Mouse (Mus musculus) embryonic fibroblast, embryonic 13.5 days (primary cell): Measurements from ENCODE around the gene H2-M10.3.

Experiments used
- CTCF ChIP-seq: IDR thresholded peaks from 2 replicates; pipeline ENCODE4 v1.5.1; 2011; ENCODE audit warnings: mild to moderate bottlenecking, control low read depth, low read length, moderate library complexity, borderline replicate concordance; ENCODE audit not compliant: insufficient read depth
- POLR2A ChIP-seq: IDR thresholded peaks from 2 replicates; pipeline ENCODE4 v1.6.1; 2011; ENCODE audit warnings: low read depth, mild to moderate bottlenecking, control low read depth, low read length, moderate library complexity

DNA sequence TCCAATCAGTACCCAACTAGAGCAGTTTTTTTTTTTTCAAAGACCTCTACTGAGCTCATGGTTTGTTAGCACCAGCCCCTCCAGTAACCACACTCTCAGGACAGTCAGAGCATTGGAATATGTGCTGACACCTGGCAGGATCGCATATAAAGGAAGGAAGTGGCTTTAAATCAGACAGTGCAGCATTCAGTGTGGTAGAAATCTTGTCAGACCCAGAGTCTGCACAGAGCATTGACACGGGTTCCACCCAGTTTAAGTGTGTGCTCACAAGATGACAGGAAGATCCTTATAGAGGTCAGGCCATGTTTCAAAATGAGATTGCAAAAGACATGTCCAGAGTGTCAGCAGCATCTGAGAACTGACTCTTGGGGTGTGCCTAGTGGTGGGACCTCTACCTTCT is 21.7 kb upstream of the H2-M10.3 start:
- no peak for TF ChIP-seq POLR2A
- no peak for TF ChIP-seq CTCF
